Mouse (Mus musculus) lung, postnatal 25 days (tissue): ENCODE results near the gene Natd1.
"Not testable (repeated sequence)": the region's sequence is repeated elsewhere in the genome, so short reads cannot be mapped to it uniquely, and the experiment has no call there.

Experiments
- DNase-seq: peaks from one replicate; pipeline ENCODE4 v3.0.0; 2022; ENCODE audit warnings: low spot score

Gene Natd1

DNA sequence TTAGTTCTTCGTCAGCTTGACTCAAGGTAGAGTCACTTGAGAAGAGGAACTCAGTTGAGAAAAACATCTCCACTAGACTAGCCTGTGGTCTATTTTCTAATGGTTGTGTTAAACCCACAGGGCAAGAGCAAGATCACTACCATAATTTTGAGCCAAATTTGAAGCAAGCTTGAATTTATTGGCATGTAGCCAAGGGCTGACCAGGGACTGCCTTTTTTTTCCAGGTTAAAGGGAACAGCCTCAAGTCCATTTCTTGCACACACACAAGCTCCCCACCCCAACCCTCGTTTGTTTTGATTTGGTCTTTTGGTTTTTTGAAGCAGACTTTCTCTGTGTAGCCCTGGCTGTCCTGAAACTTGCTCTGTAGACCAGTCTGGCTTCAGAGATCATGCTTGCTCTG, 24.7 kb downstream of the Natd1 start:
- DNase-seq: no peak

DNA sequence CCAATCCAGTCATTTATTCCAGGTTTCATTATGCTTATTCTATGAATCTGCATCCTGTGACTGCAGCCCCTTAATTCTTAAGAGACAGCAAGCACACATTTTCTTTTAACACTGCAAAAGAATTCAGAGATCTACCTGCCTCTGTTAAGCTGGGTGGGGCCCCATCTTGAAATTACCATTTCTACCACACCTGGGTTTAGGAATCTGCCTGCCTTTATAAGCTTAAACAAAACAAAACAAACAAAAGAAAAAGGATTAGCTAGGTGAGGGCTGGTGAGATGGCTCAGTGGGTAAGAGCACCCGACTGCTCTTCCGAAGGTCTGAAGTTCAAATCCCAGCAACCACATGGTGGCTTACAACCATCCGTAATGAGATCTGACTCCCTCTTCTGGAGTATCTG, 27.6 kb downstream of the Natd1 start:
- not testable (repeated sequence) for DNase-seq

GRCm38 (mm10) chr11:60882386-60882785, 32.2 kb downstream of the Natd1 start:
- no peak for DNase-seq

- DNase-seq: no peak
Measured at GRCm38 (mm10) chr11:60880559-60880958, 34.0 kb downstream of the Natd1 start.

DNA sequence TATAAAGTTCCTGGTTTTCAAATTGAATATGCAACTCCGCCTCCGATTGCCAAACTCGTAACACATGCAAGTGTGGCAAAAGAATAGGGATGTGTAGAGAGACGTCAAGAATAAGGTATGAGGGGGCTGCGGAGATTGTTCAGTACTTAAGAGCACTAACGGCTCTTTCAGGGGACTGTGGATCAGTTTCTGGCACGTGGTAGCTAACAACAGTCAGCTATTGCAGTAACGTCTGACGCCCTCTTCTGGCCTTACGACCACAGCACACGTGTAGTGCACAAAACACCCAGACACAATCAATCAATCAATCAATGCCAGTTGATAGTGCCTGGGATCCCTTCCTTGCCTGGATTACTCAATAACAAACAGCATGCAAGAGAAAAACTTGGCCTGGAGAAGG, 35.1 kb downstream of the Natd1 start:
- peak; percentile 45 for DNase-seq

GRCm38 (mm10) chr11:60878675-60879294, 35.8 kb downstream of the Natd1 start, which contains the start of gene Tmem11:
TSS of gene Tmem11 (minus strand) at chr11:60879272.
- peak; percentile 97 for DNase-seq

DNA sequence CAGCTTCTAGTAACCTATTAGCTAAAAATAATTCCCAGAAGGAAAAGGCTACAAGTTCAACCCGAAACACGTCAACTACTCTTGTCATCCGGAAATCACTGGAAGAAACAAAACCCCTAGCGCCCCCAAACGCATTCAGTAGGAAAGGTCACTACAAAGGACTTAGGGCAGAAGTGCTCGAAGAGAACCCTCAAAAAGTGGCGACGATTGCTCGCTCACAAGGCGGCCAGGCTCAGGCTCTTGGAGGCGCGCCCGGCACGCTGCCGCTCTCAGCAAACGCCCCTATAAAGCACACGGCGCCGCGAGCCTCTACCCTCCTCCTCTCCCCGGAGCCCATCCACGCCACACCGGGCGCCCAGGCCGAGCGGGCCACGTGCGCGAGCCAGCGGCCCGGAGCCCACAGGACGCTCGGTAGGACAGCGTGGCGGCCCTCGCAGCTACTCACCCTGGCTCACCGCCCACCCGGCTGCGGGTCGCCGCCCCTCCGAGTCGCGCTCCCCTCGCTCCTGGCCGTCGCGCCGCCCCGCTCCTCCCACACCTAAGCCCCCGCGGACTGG, 36.4 kb downstream of the Natd1 start:
- DNase-seq: peak; percentile 67

DNA sequence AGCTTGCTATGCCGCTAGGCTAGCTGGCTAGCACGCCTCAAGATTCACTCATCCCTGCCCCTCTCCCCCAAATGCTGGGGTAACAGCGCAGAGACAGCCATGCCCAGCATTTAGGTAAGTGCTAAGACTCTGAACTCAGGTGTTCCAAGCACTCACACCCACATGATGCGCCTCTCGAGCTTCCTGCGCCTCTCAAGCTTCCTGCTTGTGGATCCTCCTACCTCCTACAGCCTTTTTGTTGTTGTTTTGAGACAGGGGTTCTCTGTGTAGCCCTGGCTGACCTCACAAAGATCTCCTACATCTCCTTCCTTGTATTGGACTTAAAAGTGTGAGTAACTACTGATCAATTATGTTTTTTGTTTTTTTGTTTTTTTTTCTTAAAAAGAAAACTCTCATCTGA, 41.4 kb downstream of the Natd1 start:
- no peak for DNase-seq

GRCm38 (mm10) chr11:60871409-60871808, 43.1 kb downstream of the Natd1 start:
- DNase-seq: no peak

DNA sequence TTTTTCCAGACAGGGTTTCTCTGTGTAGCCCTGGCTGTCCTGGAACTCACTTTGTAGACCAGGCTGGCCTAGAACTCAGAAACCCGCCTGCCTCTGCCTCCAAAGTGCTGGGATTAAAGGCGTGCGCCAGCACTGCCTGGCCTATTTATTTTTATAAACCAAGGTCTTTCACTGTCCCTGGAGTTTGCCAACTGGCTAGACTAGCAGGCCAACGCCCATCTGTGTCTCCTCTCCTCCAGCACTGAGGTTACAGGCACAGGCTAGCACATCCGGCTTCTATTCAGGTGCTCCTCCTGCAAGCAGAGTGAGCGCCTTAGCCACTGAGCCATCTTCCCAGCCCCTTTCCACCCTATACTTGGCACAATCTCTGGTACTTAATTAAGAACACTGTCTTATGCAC, 45.1 kb downstream of the Natd1 start:
- not testable (repeated sequence) for DNase-seq

DNA sequence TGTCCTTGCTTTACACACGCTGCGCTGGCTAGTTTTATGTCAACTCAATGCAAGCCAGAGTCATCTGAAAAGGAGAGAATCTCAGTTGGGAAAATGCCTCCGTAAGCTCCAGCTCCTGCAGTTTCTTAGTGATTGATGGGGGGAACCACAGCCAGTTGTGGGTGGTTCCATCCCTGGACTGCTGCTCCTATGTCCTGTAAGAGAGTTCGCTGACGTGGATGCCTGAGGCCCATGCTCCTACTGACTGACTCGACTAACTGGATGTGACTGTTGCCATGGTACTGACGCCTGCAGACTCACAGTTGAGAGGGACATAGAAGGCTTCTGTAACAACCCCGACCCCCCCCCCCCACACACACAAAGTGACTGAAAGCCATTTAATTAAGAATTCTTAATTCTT, 46.6 kb downstream of the Natd1 start:
- no peak for DNase-seq

GRCm38 (mm10) chr11:60867456-60867855, 47.1 kb downstream of the Natd1 start:
- peak; percentile 33 for DNase-seq

DNA sequence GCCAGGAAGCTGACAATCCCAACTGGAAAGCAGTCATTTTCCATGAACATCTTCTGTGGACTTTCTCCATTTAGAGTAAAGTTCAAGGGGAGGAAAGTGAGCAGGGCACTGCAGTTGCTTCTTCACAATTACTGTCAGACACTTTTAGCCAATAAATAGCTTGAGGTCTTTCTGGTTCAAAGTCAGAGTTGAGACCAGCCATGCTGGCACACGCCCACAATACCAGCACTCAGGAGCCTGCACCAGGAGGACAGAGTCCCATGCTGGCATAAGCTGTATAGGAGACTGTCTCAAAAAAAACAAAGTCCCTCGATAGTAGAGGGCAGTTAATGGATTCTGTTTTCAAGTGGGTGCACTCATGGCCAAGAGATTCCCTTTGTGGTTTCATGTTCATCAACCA, 48.5 kb downstream of the Natd1 start:
- no peak for DNase-seq

DNA sequence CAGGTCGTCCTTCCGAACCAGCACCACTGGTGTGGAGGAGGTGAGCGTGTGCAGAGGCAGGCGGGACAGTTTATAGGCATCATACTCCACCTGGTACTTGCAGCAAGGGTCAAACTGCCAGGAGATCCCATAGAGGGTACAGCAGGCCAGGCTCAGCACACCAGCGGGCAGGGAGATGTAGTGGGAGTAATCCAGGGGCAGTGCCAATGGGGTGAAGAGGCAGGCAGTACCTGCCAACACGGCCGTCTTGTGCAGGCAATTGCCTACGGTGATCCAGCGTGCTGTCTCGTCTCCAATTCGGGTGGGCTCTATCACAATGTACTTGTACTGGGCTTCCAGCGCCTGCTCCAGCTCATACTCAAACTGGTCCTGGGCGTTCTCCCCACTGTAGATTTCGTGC, 49.6 kb downstream of the Natd1 start:
- no peak for DNase-seq

GRCm38 (mm10) chr11:60864166-60864565, 50.4 kb downstream of the Natd1 start:
- DNase-seq: no peak

- DNase-seq: no peak
Measured at GRCm38 (mm10) chr11:60863196-60863595, 51.4 kb downstream of the Natd1 start.

DNA sequence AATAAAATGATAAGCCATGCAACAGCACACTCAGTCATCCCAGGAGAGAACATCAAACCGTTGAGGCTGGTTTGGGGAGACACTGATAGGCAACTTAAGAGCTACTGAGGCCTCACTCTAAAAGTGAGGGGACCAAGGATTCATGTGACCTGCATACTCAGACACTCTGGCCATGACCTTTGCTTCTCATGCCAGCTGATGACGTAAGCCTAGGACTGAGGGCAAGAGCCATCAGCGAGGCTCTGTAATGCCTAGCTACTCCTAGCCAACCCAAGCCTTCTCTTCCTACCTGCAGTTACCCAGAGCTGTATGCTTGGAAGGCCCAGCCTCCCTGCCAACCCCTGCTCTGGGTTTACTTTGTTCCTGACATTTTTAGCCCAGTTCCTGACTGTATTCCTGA, 52.6 kb downstream of the Natd1 start:
- DNase-seq: no peak

- DNase-seq: no peak
Measured at GRCm38 (mm10) chr11:60856587-60856986, 58.0 kb downstream of the Natd1 start.
